Mouse (Mus musculus) naive thymus-derived CD4-positive, alpha-beta T cell, adult 5 months (primary cell): Measurements from ENCODE around the gene Btbd35f4. TPM values are rescaled to one million over a fixed set of nuclear protein-coding genes. Genes with fewer than 3 reads are reported as not detected.

Experiments
- polyA plus RNA-seq: library from polyadenylated mRNA; unstranded; fragments of 100-300 nt; shearing (Covaris generic); gene quantifications from one replicate; pipeline ENCODE4 v1.2.1, GENCODE M21; 2017

Btbd35f4 gene
- not detected for polyA plus RNA-seq

GRCm38 (mm10) chrX:4800196-4800595 is at the start of gene Btbd35f4:
TSS of gene Btbd35f4 (plus strand) at chrX:4800496.

Other genes with a start within 250 kb of the Btbd35f4 start
- gene Btbd35f27, start 151.6 kb downstream of the Btbd35f4 start, polyA plus RNA-seq: not detected